Mouse (Mus musculus): Measurements from ENCODE around the gene Cant1.

DNA sequence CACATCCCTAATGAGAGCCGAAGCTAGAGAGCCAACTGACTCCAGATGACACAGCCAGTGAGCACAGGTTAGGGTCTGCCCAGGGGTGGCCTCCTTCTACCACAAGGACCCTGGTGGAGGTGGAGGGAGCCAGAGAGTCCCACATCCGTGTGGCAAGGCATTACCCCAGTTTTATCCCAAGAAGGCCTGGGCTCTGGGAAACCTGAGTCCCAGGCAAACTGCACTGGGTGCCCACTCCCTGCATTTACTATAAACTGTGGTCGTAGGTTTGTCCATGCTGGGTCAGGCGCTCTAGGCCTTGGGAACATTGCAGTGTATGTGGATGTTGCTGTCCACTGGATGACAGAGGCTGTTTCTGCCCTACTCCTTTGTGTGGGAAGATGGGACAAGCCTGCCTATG lies 17.7 kb downstream of the Cant1 start:
- TF ChIP-seq CTCF (IDR thresholded peaks at IDR 0.05; ENCODE audit: low read depth) (no peak), EP300 (IDR thresholded peaks at IDR 0.05; ENCODE audit: low read depth) (no peak)
